Mouse (Mus musculus) heart, postnatal 0 days (tissue): ENCODE results near the gene Nek9.

ENCODE experiments used
- CTCF ChIP-seq: IDR thresholded peaks from 2 replicates; pipeline ENCODE4 v1.5.1; 2016; ENCODE audit warnings: antibody characterized with exemption, control low read depth, low read depth
- EP300 ChIP-seq: IDR thresholded peaks from 2 replicates; pipeline ENCODE4 v1.6.1; 2016; ENCODE audit warnings: antibody characterized with exemption, low read depth

- TF ChIP-seq CTCF (no peak), EP300 (no peak)
These were observed 46.8 kb upstream of the Nek9 start for GRCm38 (mm10) chr12:85385995-85386375.
